Mouse (Mus musculus) heart, adult 2 months (tissue): ENCODE results near the gene Col9a1. TPM values are rescaled to one million over a fixed set of nuclear protein-coding genes. Genes with fewer than 3 reads are reported as not detected.

Experiments
- DNase-seq, 2 experiments: peaks; one replicate each; pipeline ENCODE4 v3.0.0; 2021
- H3K27ac ChIP-seq: fragments of 200-600 bp; 2 replicates; pipeline ENCODE4 v1.8.1; 2022
- H3K27me3 ChIP-seq: fragments of 200-500 bp; 2 replicates; pipeline ENCODE4 v1.6.1; 2012; ENCODE audit warnings: mild to moderate bottlenecking, low read length, inconsistent platforms, mixed read lengths; ENCODE audit not compliant: control insufficient read depth, insufficient read depth
- H3K36me3 ChIP-seq: fragments of 200-500 bp; 2 replicates; pipeline ENCODE4 v1.6.1; 2012; ENCODE audit warnings: low read length, inconsistent platforms; ENCODE audit not compliant: control insufficient read depth, insufficient read depth
- H3K4me1 ChIP-seq: fragments of 200-500 bp; 2 replicates; pipeline ENCODE4 v1.6.1; 2011; ENCODE audit warnings: low read length; ENCODE audit not compliant: control insufficient read depth, insufficient read depth
- H3K4me3 ChIP-seq: fragments of 200-600 bp; 2 replicates; pipeline ENCODE4 v1.8.1; 2022
- H3K79me2 ChIP-seq: fragments of 200-500 bp; replicated peaks from 2 replicates; pipeline ENCODE4 v1.6.1; 2012; ENCODE audit warnings: mild to moderate bottlenecking, inconsistent platforms, low read length, moderate library complexity, mixed read lengths; ENCODE audit not compliant: control insufficient read depth, insufficient read depth
- H3K9ac ChIP-seq: fragments of 200-500 bp; 2 replicates; pipeline ENCODE4 v1.6.1; 2012; ENCODE audit warnings: low read depth, mild to moderate bottlenecking, control low read depth, inconsistent platforms, low read length, mixed read lengths
- CTCF ChIP-seq: fragments of 200-600 bp; IDR thresholded peaks from 2 replicates; pipeline ENCODE4 v1.8.1; 2022; ENCODE audit warnings: antibody characterized with exemption, mild to moderate bottlenecking, moderate library complexity
- EP300 ChIP-seq: fragments of 200-500 bp; IDR thresholded peaks from 2 replicates; pipeline ENCODE4 v1.6.1; 2011; ENCODE audit warnings: low read depth, low read length, control low read depth; ENCODE audit not compliant: insufficient read depth
- POLR2A ChIP-seq: fragments of 200-500 bp; IDR thresholded peaks from 2 replicates; pipeline ENCODE4 v1.6.1; 2011; ENCODE audit warnings: mild to moderate bottlenecking, low read depth, low read length, control low read depth; ENCODE audit not compliant: insufficient read depth
- WGBS: fragments of 180-500 bp; shearing (Covaris S2); methylation state at CpG from one replicate; pipeline ENCODE4 v1.1.7; 2018; 5-methylcytosine and 5-hydroxymethylcytosine counted together
- intact Hi-C: fragments of 180-260 bp; cut with DNase I; formaldehyde crosslinking; loops from one replicate; pipeline ENCODE4 v1.15.1; 2025
- polyA plus RNA-seq: library from polyadenylated mRNA; depleted of rRNA; stranded (reverse); fragments of >200 nt; gene quantifications from 2 replicates; pipeline ENCODE4 v1.2.3, GENCODE M21; 2012
- total RNA-seq, 2 experiments: library from RNA; stranded (reverse); gene quantifications; 2 replicates each; pipeline ENCODE4 v1.2.3; 2021

Gene Col9a1
- total and polyA plus RNA-seq, 3 experiments, result 0.05 to 0.10 TPM; not detected in 1

GRCm38 (mm10) chr1:24222981-24223612, 45.7 kb downstream of the Col9a1 start:
- Histone ChIP-seq H3K27me3 (no peaks in the 10 kb centered on the region), H3K27ac (no peak overlapping the region), H3K9ac (no peak overlapping the region), H3K36me3 (no peaks in the 10 kb centered on the region), H3K4me3 (no peak overlapping the region), H3K79me2 (no peaks in the 10 kb centered on the region), H3K4me1 (no peaks in the 10 kb centered on the region)
- no peak for DNase-seq
- intact Hi-C loops, result no loop called here
- TF ChIP-seq POLR2A, result no peak
- no peak for TF ChIP-seq CTCF
- no peak for TF ChIP-seq EP300
- WGBS, result 85% methylated on average over 8 of the region's 8 CpGs

- no peak overlapping the region for H3K27ac ChIP-seq
Observed at GRCm38 (mm10) chr1:24225825-24226526, 48.6 kb downstream of the Col9a1 start.

GRCm38 (mm10) chr1:24226941-24227711, 49.7 kb downstream of the Col9a1 start:
- H3K27me3 ChIP-seq, result no peaks in the 10 kb centered on the region
- H3K36me3 ChIP-seq, result no peaks in the 10 kb centered on the region
- H3K4me3 ChIP-seq, result no peak overlapping the region
- WGBS, result 66% methylated on average over 6 of the region's 6 CpGs
- H3K27ac ChIP-seq, result no peak overlapping the region
- DNase-seq, result no peak
- intact Hi-C loops, result no loop called here
- H3K9ac ChIP-seq, result no peak overlapping the region
- no peaks in the 10 kb centered on the region for H3K79me2 ChIP-seq
- no peaks in the 10 kb centered on the region for H3K4me1 ChIP-seq
- TF ChIP-seq EP300 (no peak), POLR2A (no peak), CTCF (no peak)

More at GRCm38 (mm10) chr1:24225825-24226526, 48.6 kb downstream of the Col9a1 start:
- TF ChIP-seq POLR2A (no peak), EP300 (no peak), CTCF (no peak)
- H3K79me2 ChIP-seq, result no peaks in the 10 kb centered on the region
- no peaks in the 10 kb centered on the region for H3K36me3 ChIP-seq
- intact Hi-C loops, result no loop called here
- no peaks in the 10 kb centered on the region for H3K27me3 ChIP-seq
- DNase-seq, result no peak
- H3K4me3 ChIP-seq, result no peak overlapping the region
- no peak overlapping the region for H3K9ac ChIP-seq
- no peaks in the 10 kb centered on the region for H3K4me1 ChIP-seq
- WGBS, result 62% methylated on average over 4 of the region's 4 CpGs

- intact Hi-C loops, result no loop called here
- WGBS, result 80% methylated on average over 1 of the region's 1 CpGs
- H3K27me3 ChIP-seq, result no peaks in the 10 kb centered on the region
- no peak overlapping the region for H3K4me3 ChIP-seq
- TF ChIP-seq EP300 (no peak), POLR2A (no peak), CTCF (no peak)
- H3K36me3 ChIP-seq, result no peaks in the 10 kb centered on the region
- no peaks in the 10 kb centered on the region for H3K4me1 ChIP-seq
- no peak overlapping the region for H3K9ac ChIP-seq
- H3K79me2 ChIP-seq, result no peaks in the 10 kb centered on the region
- no peak for DNase-seq
- H3K27ac ChIP-seq, result no peak overlapping the region
Observed at GRCm38 (mm10) chr1:24229552-24229951, 52.1 kb downstream of the Col9a1 start.

GRCm38 (mm10) chr1:24230428-24230827, 53.0 kb downstream of the Col9a1 start:
- Histone ChIP-seq H3K79me2 (no peaks in the 10 kb centered on the region), H3K36me3 (no peaks in the 10 kb centered on the region), H3K4me1 (no peaks in the 10 kb centered on the region), H3K27me3 (no peaks in the 10 kb centered on the region), H3K4me3 (no peak overlapping the region), H3K27ac (no peak overlapping the region), H3K9ac (no peak overlapping the region)
- DNase-seq, result no peak
- TF ChIP-seq POLR2A (no peak), CTCF (no peak), EP300 (no peak)
- intact Hi-C loops, result no loop called here
- 39% methylated on average over 8 of the region's 8 CpGs for WGBS
